Mouse (Mus musculus) erythroblast, embryonic 14.5 days (primary cell): ENCODE data around the gene Hdac1.

Experiments used
- GATA1 ChIP-seq: IDR thresholded peaks from 2 replicates; pipeline ENCODE4 v1.6.1; 2012; ENCODE audit warnings: low read length, inconsistent platforms, mixed read lengths
- TAL1 ChIP-seq: IDR thresholded peaks from 3 replicates; pipeline ENCODE4 v1.6.1; 2012; ENCODE audit warnings: low read length, inconsistent platforms, mixed read lengths

- TF ChIP-seq GATA1, result no peak
- TF ChIP-seq TAL1, result no peak
Observed at GRCm38 (mm10) chr4:129570028-129570427, 27.5 kb upstream of the Hdac1 start.
